20 mouse cellular contexts compared by ENCODE assay signal in the genomic region with DNA sequence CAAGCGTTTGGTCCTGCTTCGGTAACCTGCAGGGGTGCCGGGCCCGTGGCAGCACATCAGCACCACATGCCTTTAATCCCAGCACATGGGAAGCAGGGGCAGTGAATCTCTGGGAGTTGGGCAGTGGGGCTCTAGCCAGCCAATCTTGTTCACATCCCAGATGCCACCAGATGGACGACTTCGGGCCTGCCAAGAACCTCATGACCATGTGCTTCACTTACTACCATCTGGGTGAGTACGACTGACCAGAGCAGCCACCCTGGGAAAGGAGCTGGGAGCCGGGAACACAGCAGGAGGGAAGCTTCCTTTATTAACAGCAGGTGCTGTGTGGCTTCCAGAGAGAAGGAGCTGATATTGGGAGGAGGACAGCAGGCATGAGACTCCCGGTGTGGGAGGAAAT. TPM values are rescaled to one million over a fixed set of nuclear protein-coding genes. Genes with fewer than 3 reads are reported as not detected.
DNase-seq lines count a peak whose midpoint lies in the region; ATAC-seq and TF ChIP-seq lines count a peak whose summit lies in the region.
"Had no signal": no experiment of that assay in that cellular context is flagged by ENCODE, and none has a peak within 500 bp of the region (broad histone marks: within the 10 kb centered on the region; RNA-seq: fewer than 3 reads in every experiment).

No protein-coding gene starts in this region.

- peak overlapping the region; percentile 10 for H3ac ChIP-seq in C2C12 (ENCODE audit: control insufficient read depth, insufficient read length, low read depth)

- H3K27me3 ChIP-seq in cerebellum, adult 2 months (ENCODE audit: control insufficient read depth, insufficient read depth, low read length), result no peaks in the 10 kb centered on the region
- H3K27me3 ChIP-seq in hindbrain, embryonic 14.5 days (ENCODE audit: control insufficient read depth, insufficient read depth, low read length), result no peaks in the 10 kb centered on the region
- H3K27me3 ChIP-seq in hindbrain, embryonic 12.5 days, result no peaks in the 10 kb centered on the region
- H3K27me3 ChIP-seq in limb, embryonic 12.5 days, result no peaks in the 10 kb centered on the region
- H3K27me3 ChIP-seq in limb, embryonic 10.5 days (ENCODE audit: low read depth, poor library complexity, severe bottlenecking), result no peaks in the 10 kb centered on the region
- no peaks in the 10 kb centered on the region for H3K27me3 ChIP-seq in C2C12 (ENCODE audit: control insufficient read depth, insufficient read depth, insufficient read length)
- H3K27me3 ChIP-seq: embryonic facial prominence, embryonic 13.5 days; forebrain, embryonic 15.5 days had no signal

- H3K79me3 ChIP-seq in C2C12 (ENCODE audit: low read depth), result no peaks in the 10 kb centered on the region

- H3K4me2 ChIP-seq in hindbrain, embryonic 14.5 days (replicated peaks), result no peak overlapping the region
- H3K4me2 ChIP-seq in hindbrain, embryonic 12.5 days (replicated peaks), result no peak overlapping the region
- no peak overlapping the region for H3K4me2 ChIP-seq in limb, embryonic 12.5 days
- H3K4me2 ChIP-seq: embryonic facial prominence, embryonic 13.5 days; forebrain, embryonic 15.5 days; intestine, embryonic 15.5 days had no signal

- no peak overlapping the region for H3K4me3 ChIP-seq in cerebellum, adult 2 months (replicated peaks; ENCODE audit: insufficient read depth, low read depth, low read length)
- no peak overlapping the region for H3K4me3 ChIP-seq in hindbrain, embryonic 14.5 days (replicated peaks; ENCODE audit: low read length)
- H3K4me3 ChIP-seq in hindbrain, embryonic 12.5 days, result no peak overlapping the region
- no peak overlapping the region for H3K4me3 ChIP-seq in limb, embryonic 12.5 days (replicated peaks)
- H3K4me3 ChIP-seq in limb, embryonic 10.5 days, result no peak overlapping the region
- no peak overlapping the region for H3K4me3 ChIP-seq in C2C12 (ENCODE audit: insufficient read depth, poor library complexity, severe bottlenecking)
- H3K4me3 ChIP-seq: embryonic facial prominence, embryonic 13.5 days; forebrain, embryonic 15.5 days; intestine, embryonic 15.5 days had no signal

- no peaks in the 10 kb centered on the region for H3K9me3 ChIP-seq in hindbrain, embryonic 14.5 days (ENCODE audit: control insufficient read depth, low read length)
- no peaks in the 10 kb centered on the region for H3K9me3 ChIP-seq in hindbrain, embryonic 12.5 days (replicated peaks)
- no peaks in the 10 kb centered on the region for H3K9me3 ChIP-seq in limb, embryonic 12.5 days
- H3K9me3 ChIP-seq in limb, embryonic 10.5 days (replicated peaks), result no peaks in the 10 kb centered on the region
- H3K9me3 ChIP-seq: embryonic facial prominence, embryonic 13.5 days; forebrain, embryonic 15.5 days; intestine, embryonic 15.5 days had no signal

- H3K27ac ChIP-seq in cerebellum, adult 2 months (ENCODE audit: insufficient read depth, low read length), result 0 out of 2 replicates have a peak overlapping the region, but pooled peaks have one; percentile 6
- no peak overlapping the region for H3K27ac ChIP-seq in hindbrain, embryonic 14.5 days
- no peak overlapping the region for H3K27ac ChIP-seq in hindbrain, embryonic 12.5 days
- H3K27ac ChIP-seq in limb, embryonic 12.5 days, result 0 out of 2 replicates have a peak overlapping the region, but pooled peaks have one; percentile 17
- H3K27ac ChIP-seq in limb, embryonic 10.5 days, result no peak overlapping the region
- H3K27ac ChIP-seq: embryonic facial prominence, embryonic 13.5 days; forebrain, embryonic 15.5 days; intestine, embryonic 15.5 days had no signal

- DNase-seq in cerebellum, adult 2 months, result peak in 1 of 2 experiments; percentile 30
- no peak for DNase-seq in cerebellum, adult 8-10 months
- DNase-seq in hindbrain, embryonic 14.5 days (ENCODE audit: low spot score), result no peak
- no peak for DNase-seq in limb, embryonic 10.5 days (ENCODE audit: low spot score)
- DNase-seq in spleen, adult 18-20 months, result no peak
- DNase-seq: adrenal gland, postnatal 10 days; B cell, adult 2 months; cerebellum, adult 11 months; cerebellum, postnatal 36 days; gastrocnemius, postnatal 36 days; heart, adult 11 months; heart, postnatal 10 days; heart, postnatal 4 days had no signal

- no peak for ATAC-seq in hindbrain, embryonic 14.5 days (ENCODE audit: low FRiP score)
- no peak for ATAC-seq in hindbrain, embryonic 12.5 days (ENCODE audit: low FRiP score)
- no peak for ATAC-seq in limb, embryonic 12.5 days (ENCODE audit: insufficient number of reproducible peaks, insufficient read depth, low FRiP score, low TSS enrichment, low read depth)
- ATAC-seq: forebrain, embryonic 15.5 days; intestine, embryonic 15.5 days had no signal

- TF ChIP-seq POLR2A in cerebellum, adult 2 months (IDR thresholded peaks at IDR 0.05; ENCODE audit: borderline replicate concordance, insufficient read depth, low read length), result no peak

- no peaks in the 10 kb centered on the region for H3K79me2 ChIP-seq in C2C12 (ENCODE audit: control insufficient read depth, insufficient read depth)

- H3K4me1 ChIP-seq in cerebellum, adult 2 months (ENCODE audit: control insufficient read depth, insufficient read depth, low read length), result peaks cover 31% of the 10 kb centered on the region
- H3K4me1 ChIP-seq in hindbrain, embryonic 14.5 days (replicated peaks; ENCODE audit: control insufficient read depth, insufficient read depth, low read length), result no peaks in the 10 kb centered on the region; the same call in 1 of the 2 replicates
- peaks cover 14% of the 10 kb centered on the region for H3K4me1 ChIP-seq in hindbrain, embryonic 12.5 days
- peaks cover 28% of the 10 kb centered on the region for H3K4me1 ChIP-seq in limb, embryonic 12.5 days (replicated peaks)
- H3K4me1 ChIP-seq in limb, embryonic 10.5 days, result peaks cover 52% of the 10 kb centered on the region
- H3K4me1 ChIP-seq: forebrain, embryonic 15.5 days had no signal

- no peak for TF ChIP-seq CTCF in cerebellum, adult 2 months (IDR thresholded peaks at IDR 0.05; ENCODE audit: borderline replicate concordance, insufficient read depth, low read depth, low read length)
- TF ChIP-seq CTCF in C2C12 (IDR thresholded peaks at IDR 0.05; ENCODE audit: control insufficient read depth, insufficient read depth, insufficient read length), result no peak

- WGBS in cerebellum, adult 2 months, result 21% methylated on average over 9 of the region's 9 CpGs
- WGBS in hindbrain, embryonic 14.5 days, result 69% methylated on average over 9 of the region's 9 CpGs
- 62% methylated on average over 9 of the region's 9 CpGs for WGBS in hindbrain, embryonic 12.5 days
- 58% methylated on average over 9 of the region's 9 CpGs for WGBS in limb, embryonic 12.5 days
- WGBS in limb, embryonic 10.5 days, result 67% methylated on average over 9 of the region's 9 CpGs

- peaks cover 30% of the 10 kb centered on the region for H3K36me3 ChIP-seq in hindbrain, embryonic 14.5 days (replicated peaks; ENCODE audit: control insufficient read depth, insufficient read depth)
- 0 out of 2 replicates have a peak, but pooled peaks cover 10% of the 10 kb centered on the region for H3K36me3 ChIP-seq in hindbrain, embryonic 12.5 days
- no peaks in the 10 kb centered on the region for H3K36me3 ChIP-seq in limb, embryonic 12.5 days
- H3K36me3 ChIP-seq in limb, embryonic 10.5 days, result no peaks in the 10 kb centered on the region
- H3K36me3 ChIP-seq in C2C12 (ENCODE audit: control insufficient read depth, insufficient read depth), result no peaks in the 10 kb centered on the region
- H3K36me3 ChIP-seq: embryonic facial prominence, embryonic 13.5 days; intestine, embryonic 15.5 days had no signal

- 0 out of 2 replicates have a peak overlapping the region, but pooled peaks have one; percentile 11 for H3K9ac ChIP-seq in hindbrain, embryonic 14.5 days
- no peak overlapping the region for H3K9ac ChIP-seq in hindbrain, embryonic 12.5 days
- no peak overlapping the region for H3K9ac ChIP-seq in limb, embryonic 12.5 days (replicated peaks)
- H3K9ac ChIP-seq: embryonic facial prominence, embryonic 13.5 days; forebrain, embryonic 15.5 days; intestine, embryonic 15.5 days had no signal

TF ChIP-seq in C2C12, 6 proteins besides CTCF, POLR2A, EP300 and RAD21:
- TF ChIP-seq MYOD1 (IDR thresholded peaks at IDR 0.05; ENCODE audit: control insufficient read depth, insufficient read length, low read depth) (peak; percentile 43), USF1 (IDR thresholded peaks at IDR 0.05; ENCODE audit: low read depth) (no peak)

RNA-seq across cellular contexts. Expression of a gene that starts 26.1 kb away (rescaled TPM):
- 1.8 and 3.3 TPM in 2 replicates for polyA plus RNA-seq in cerebellum, adult 2 months (2012; rRNA removed)
- 1.6 and 3.3 TPM in 2 replicates for polyA plus RNA-seq in hindbrain, embryonic 14.5 days (2014; fragmentation: Nextera tagmentation; extraction: Ambion mirVana)
- polyA plus RNA-seq in hindbrain, embryonic 12.5 days (2016; fragmentation: Nextera tagmentation; extraction: Ambion mirVana), result 1.6 and 3.0 TPM in 2 replicates
- not detected in 2 replicates for polyA plus RNA-seq in limb, embryonic 12.5 days (2016; fragmentation: Nextera tagmentation; extraction: Ambion mirVana)
- 0.16 TPM in 1 of 2 replicates, not detected in the other for polyA plus RNA-seq in limb, embryonic 10.5 days (2016; fragmentation: Nextera tagmentation; extraction: Ambion mirVana)
- not detected for polyA plus RNA-seq in C2C12 (2012; fragmentation: generic; extraction: Trizol)
- polyA plus RNA-seq: heart, embryonic 14.5 days had no signal

RNA-seq across cellular contexts. Expression of a gene that starts 37.2 kb away (rescaled TPM):
- polyA plus RNA-seq in cerebellum, adult 2 months (2012; rRNA removed), result 175 and 188 TPM in 2 replicates
- 40.1 and 42.3 TPM in 2 replicates for polyA plus RNA-seq in hindbrain, embryonic 14.5 days (2014; fragmentation: Nextera tagmentation; extraction: Ambion mirVana)
- 17.2 and 18.5 TPM in 2 replicates for polyA plus RNA-seq in hindbrain, embryonic 12.5 days (2016; fragmentation: Nextera tagmentation; extraction: Ambion mirVana)
- 3.0 and 3.5 TPM in 2 replicates for polyA plus RNA-seq in limb, embryonic 12.5 days (2016; fragmentation: Nextera tagmentation; extraction: Ambion mirVana)
- 1.7 and 2.2 TPM in 2 replicates for polyA plus RNA-seq in limb, embryonic 10.5 days (2016; fragmentation: Nextera tagmentation; extraction: Ambion mirVana)
- 3.5 TPM for polyA plus RNA-seq in C2C12 (2012; fragmentation: generic; extraction: Trizol)

RNA-seq across cellular contexts. Expression of a gene that starts 49.9 kb away (rescaled TPM):
- 34.7 and 39.3 TPM in 2 replicates for polyA plus RNA-seq in cerebellum, adult 2 months (2012; rRNA removed)
- polyA plus RNA-seq in hindbrain, embryonic 14.5 days (2014; fragmentation: Nextera tagmentation; extraction: Ambion mirVana), result 25.5 and 26.4 TPM in 2 replicates
- polyA plus RNA-seq in hindbrain, embryonic 12.5 days (2016; fragmentation: Nextera tagmentation; extraction: Ambion mirVana), result 30.6 and 36.8 TPM in 2 replicates
- polyA plus RNA-seq in limb, embryonic 12.5 days (2016; fragmentation: Nextera tagmentation; extraction: Ambion mirVana), result 28.7 and 29.4 TPM in 2 replicates
- 32.4 and 34.8 TPM in 2 replicates for polyA plus RNA-seq in limb, embryonic 10.5 days (2016; fragmentation: Nextera tagmentation; extraction: Ambion mirVana)
- 32.4 TPM for polyA plus RNA-seq in C2C12 (2012; fragmentation: generic; extraction: Trizol)

Comparison
In these comparisons a context has a peak if more than half of its experiments do, and no peak if none do; other contexts are left out.
1. H3K27ac ChIP-seq: peak in cerebellum, adult 2 months (single experiment) and limb, embryonic 12.5 days (single experiment); none in hindbrain, embryonic 14.5 days (single experiment), hindbrain, embryonic 12.5 days (single experiment) and limb, embryonic 10.5 days (single experiment).